Mouse (Mus musculus): ENCODE measurements around the gene Slain1.

Gene Slain1

GRCm38 (mm10) chr14:103666347-103666954 is 16.4 kb downstream of the Slain1 start:
- no peak for DNase-seq (ENCODE audit: extremely low read depth, low read depth)

GRCm38 (mm10) chr14:103667036-103667435 is 17.0 kb downstream of the Slain1 start:
- no peak for DNase-seq (ENCODE audit: extremely low read depth, low read depth)

GRCm38 (mm10) chr14:103679395-103680217 is 29.6 kb downstream of the Slain1 start:
- DNase-seq (ENCODE audit: extremely low read depth, low read depth), result no peak

- DNase-seq (ENCODE audit: extremely low read depth, low read depth), result no peak
Measured at GRCm38 (mm10) chr14:103680285-103680819, 30.3 kb downstream of the Slain1 start.

- DNase-seq (ENCODE audit: extremely low read depth, low read depth), result no peak
Measured at GRCm38 (mm10) chr14:103682633-103683390, 32.8 kb downstream of the Slain1 start.

GRCm38 (mm10) chr14:103686994-103687393 is 37.0 kb downstream of the Slain1 start:
- no peak for DNase-seq (ENCODE audit: extremely low read depth, low read depth)

GRCm38 (mm10) chr14:103694295-103694694 is 44.3 kb downstream of the Slain1 start:
- peak; percentile 11 for DNase-seq (ENCODE audit: extremely low read depth, low read depth)

GRCm38 (mm10) chr14:103695620-103696019 is 45.6 kb downstream of the Slain1 start:
- DNase-seq (ENCODE audit: extremely low read depth, low read depth), result no peak

- DNase-seq (ENCODE audit: extremely low read depth, low read depth), result no peak
Measured at GRCm38 (mm10) chr14:103697101-103697500, 47.1 kb downstream of the Slain1 start.

GRCm38 (mm10) chr14:103699308-103699707 is 49.3 kb downstream of the Slain1 start:
- no peak for DNase-seq (ENCODE audit: extremely low read depth, low read depth)

- DNase-seq (ENCODE audit: extremely low read depth, low read depth), result no peak
Measured at GRCm38 (mm10) chr14:103702516-103702915, 52.5 kb downstream of the Slain1 start.

GRCm38 (mm10) chr14:103704771-103705170 is 54.7 kb downstream of the Slain1 start:
- DNase-seq (ENCODE audit: extremely low read depth, low read depth), result no peak

- no peak for DNase-seq (ENCODE audit: extremely low read depth, low read depth)
Measured at GRCm38 (mm10) chr14:103706347-103706746, 56.3 kb downstream of the Slain1 start.

- no peak for DNase-seq (ENCODE audit: extremely low read depth, low read depth)
Measured at GRCm38 (mm10) chr14:103708601-103709000, 58.6 kb downstream of the Slain1 start.

- no peak for DNase-seq (ENCODE audit: extremely low read depth, low read depth)
Measured at GRCm38 (mm10) chr14:103709261-103709660, 59.2 kb downstream of the Slain1 start.

- peak; percentile 11 for DNase-seq (ENCODE audit: extremely low read depth, low read depth)
Measured at GRCm38 (mm10) chr14:103712986-103713385, 63.0 kb downstream of the Slain1 start.

GRCm38 (mm10) chr14:103717516-103717915 is 67.5 kb downstream of the Slain1 start:
- DNase-seq (ENCODE audit: extremely low read depth, low read depth), result peak; percentile 23

GRCm38 (mm10) chr14:103717979-103718378 is 68.0 kb downstream of the Slain1 start:
- no peak for DNase-seq (ENCODE audit: extremely low read depth, low read depth)

GRCm38 (mm10) chr14:103718393-103718792 is 68.4 kb downstream of the Slain1 start:
- DNase-seq (ENCODE audit: extremely low read depth, low read depth), result peak; percentile 5

- peak; percentile 75 for DNase-seq (ENCODE audit: extremely low read depth, low read depth)
Measured at GRCm38 (mm10) chr14:103718836-103719575, 69.0 kb downstream of the Slain1 start.

GRCm38 (mm10) chr14:103720163-103720562 is 70.1 kb downstream of the Slain1 start:
- peak; percentile 15 for DNase-seq (ENCODE audit: extremely low read depth, low read depth)
